Mouse (Mus musculus) lung, postnatal 0 days (tissue): ENCODE data around the gene Acer1. TPM values are rescaled to one million over a fixed set of nuclear protein-coding genes. Genes with fewer than 3 reads are reported as not detected.
A peak's percentile ranks its signal among the peaks of the same experiment; 100 is the strongest.

ENCODE experiments used
- ATAC-seq: fragments of 200-750 bp; cut with Nextera tagmentation; 2 replicates; pipeline ENCODE4 v1.8.0; 2017; ENCODE audit warnings: moderate library complexity
- DNase-seq: peaks from one replicate; pipeline ENCODE4 v3.0.0-alpha.2; 2016; ENCODE audit warnings: low spot score
- H3K27ac ChIP-seq: fragments of 300-500 bp; sonication (generic); 2 replicates; pipeline ENCODE4 v1.5.1; 2014; ENCODE audit warnings: antibody characterized with exemption, mild to moderate bottlenecking, low read length, mixed read lengths
- H3K27me3 ChIP-seq: fragments of 300-500 bp; sonication (generic); replicated peaks from 2 replicates; pipeline ENCODE4 v1.6.1; 2014; ENCODE audit warnings: low read length, mixed read lengths; ENCODE audit not compliant: insufficient read depth
- H3K36me3 ChIP-seq: fragments of 300-500 bp; sonication (generic); 2 replicates; pipeline ENCODE4 v1.6.1; 2014; ENCODE audit warnings: low read length, mixed read lengths; ENCODE audit not compliant: insufficient read depth
- H3K4me1 ChIP-seq: fragments of 300-500 bp; sonication (generic); 2 replicates; pipeline ENCODE4 v1.6.1; 2014; ENCODE audit warnings: antibody characterized with exemption, low read depth, low read length, mixed read lengths; ENCODE audit not compliant: insufficient read depth
- H3K4me2 ChIP-seq: fragments of 300-500 bp; sonication (generic); replicated peaks from 2 replicates; pipeline ENCODE4 v1.6.1; 2014; ENCODE audit warnings: low read depth, mild to moderate bottlenecking, low read length, moderate library complexity, mixed read lengths
- H3K4me3 ChIP-seq: fragments of 300-500 bp; sonication (generic); 2 replicates; pipeline ENCODE4 v1.5.1; 2014; ENCODE audit warnings: low read depth, low read length
- H3K9ac ChIP-seq: fragments of 300-500 bp; sonication (generic); replicated peaks from 2 replicates; pipeline ENCODE4 v1.6.1; 2014; ENCODE audit warnings: low read depth, mild to moderate bottlenecking
- H3K9me3 ChIP-seq: fragments of 300-500 bp; sonication (generic); 2 replicates; pipeline ENCODE4 v1.6.1; 2016; ENCODE audit warnings: low read length, mixed read lengths
- CTCF ChIP-seq: IDR thresholded peaks from 2 replicates; pipeline ENCODE4 v1.5.1; 2016; ENCODE audit warnings: antibody characterized with exemption, mild to moderate bottlenecking
- EP300 ChIP-seq: IDR thresholded peaks from 2 replicates; pipeline ENCODE4 v1.6.1; 2016; ENCODE audit warnings: antibody characterized with exemption, mild to moderate bottlenecking, control low read depth
- WGBS: fragments of 180-500 bp; shearing (Covaris S2); extraction: QIAGEN DNeasy Blood & Tissue Kit; methylation state at CpG from one replicate; pipeline ENCODE4 v1.1.7; 2014; 5-methylcytosine and 5-hydroxymethylcytosine counted together
- polyA plus RNA-seq: library from polyadenylated mRNA; unstranded; fragments of >200 nt; fragmentation: Nextera tagmentation; extraction: Ambion mirVana; gene quantifications from 2 replicates; pipeline ENCODE4 v1.2.1, GENCODE M21; 2015

Acer1 gene
- polyA plus RNA-seq, 1 experiment from 2014 or later = not detected

DNA sequence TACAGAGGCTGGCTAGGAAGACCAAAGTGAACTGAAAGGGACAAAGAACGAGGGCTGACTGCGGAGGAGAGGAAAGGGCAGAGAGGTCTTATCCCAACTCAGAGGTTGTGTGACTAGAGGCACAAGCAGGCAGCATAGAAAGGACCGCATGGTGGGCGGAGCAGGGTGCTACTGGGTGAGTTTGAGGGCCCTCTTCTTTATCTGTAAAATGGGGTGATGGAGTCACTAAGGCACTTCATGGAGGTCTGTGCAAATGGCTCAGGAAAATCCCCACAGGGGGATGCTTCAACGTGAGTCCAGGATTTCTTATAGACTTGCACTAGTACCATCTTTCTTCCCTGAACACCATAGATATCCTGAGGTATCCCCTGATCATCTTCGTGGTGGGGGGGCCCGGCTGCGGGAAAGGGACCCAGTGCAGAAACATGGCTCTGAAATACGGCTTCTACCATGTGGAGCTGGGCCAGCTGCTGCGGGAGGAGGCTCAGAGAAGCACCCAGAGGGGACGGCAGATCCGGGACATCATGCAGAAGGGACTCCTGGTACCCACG, 30.4 kb upstream of the Acer1 start:
- ATAC-seq (no peak), DNase-seq (no peak)
- H3K36me3 ChIP-seq = no peaks in the 10 kb centered on the region
- no peaks in the 10 kb centered on the region for H3K27me3 ChIP-seq
- no peaks in the 10 kb centered on the region for H3K4me1 ChIP-seq
- peak overlapping the region; percentile 82; the same call in 1 of the 2 replicates for H3K27ac ChIP-seq
- WGBS = 60% methylated on average over 13 of the region's 13 CpGs
- peak overlapping the region; percentile 68; the same call in 1 of the 2 replicates for H3K4me3 ChIP-seq
- peak overlapping the region; percentile 60; the same call in 1 of the 2 replicates for H3K9ac ChIP-seq
- no peaks in the 10 kb centered on the region for H3K9me3 ChIP-seq
- H3K4me2 ChIP-seq = peak overlapping the region; percentile 74; the same call in 1 of the 2 replicates
- TF ChIP-seq CTCF = no peak
- TF ChIP-seq EP300 = no peak

DNA sequence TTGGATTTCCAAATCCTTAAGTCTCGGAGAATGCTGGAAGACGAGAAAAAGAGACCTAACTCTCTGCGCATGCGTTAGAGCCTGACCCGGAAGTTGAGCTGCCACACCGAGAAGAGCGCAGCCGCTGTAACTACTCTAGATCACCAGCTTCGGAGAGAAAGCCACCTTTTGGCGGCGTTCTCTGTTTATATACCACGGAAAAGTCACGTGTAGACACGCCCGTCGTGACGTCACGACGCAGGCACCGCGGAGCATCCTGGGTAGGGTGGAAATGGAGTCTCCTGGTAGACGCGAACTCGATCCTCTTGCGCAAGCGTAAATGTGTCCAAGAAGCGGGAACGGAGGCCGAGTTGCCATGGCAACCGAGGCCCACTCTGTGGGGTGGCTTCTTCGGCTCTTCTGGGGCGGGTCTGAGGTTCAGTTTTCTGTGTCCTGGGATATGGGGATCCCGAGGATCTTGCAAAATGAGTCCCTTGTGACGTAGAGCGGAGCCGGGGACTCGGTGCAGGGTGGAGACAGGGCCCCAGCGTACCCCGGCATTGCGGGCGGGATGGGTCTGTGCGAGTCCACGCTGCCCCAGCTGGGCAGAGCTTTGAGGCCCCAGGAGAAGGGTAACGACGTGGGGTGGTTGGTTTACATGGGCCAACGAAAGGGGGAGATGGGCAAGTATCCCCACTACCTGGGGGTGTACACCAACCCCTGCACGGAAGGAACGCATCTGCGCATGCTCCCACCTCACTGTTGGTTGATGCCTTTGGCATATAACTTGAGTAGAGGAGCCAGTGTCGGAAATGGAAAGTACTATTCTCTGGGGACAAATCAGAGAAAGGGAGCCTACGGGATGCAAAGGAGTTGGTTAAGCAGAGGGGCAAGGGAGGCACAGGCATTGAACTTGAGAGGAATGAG, 29.6 kb upstream of the Acer1 start, which contains the start of the genes Gtf2f1 and Gm17949:
TSS of gene Gtf2f1 (minus strand) at position 53 of the 906 bp plus-strand sequence.
TSS of gene Gm17949 (plus strand) at position 234 of the 906 bp plus-strand sequence.
- Histone ChIP-seq H3K9ac (peak within 1 kb of the TSS; percentile 69), H3K9me3 (no peaks in the 10 kb centered on the region), H3K27me3 (no peaks in the 10 kb centered on the region), H3K4me1 (no peaks in the 10 kb centered on the region), H3K36me3 (peaks cover 4% of the 10 kb centered on the region; the same call in 1 of the 2 replicates), H3K27ac (peak within 1 kb of the TSS; percentile 82), H3K4me3 (peak within 1 kb of the TSS; percentile 68), H3K4me2 (peak within 1 kb of the TSS; percentile 74)
- TF ChIP-seq EP300 (peak; percentile 54; the same call in 1 of the 2 replicates), CTCF (peak; percentile 55)
- ATAC-seq (peak; percentile 94), DNase-seq (peak; percentile 99)
- under 1% methylated on average over 51 of the region's 51 CpGs for WGBS

DNA sequence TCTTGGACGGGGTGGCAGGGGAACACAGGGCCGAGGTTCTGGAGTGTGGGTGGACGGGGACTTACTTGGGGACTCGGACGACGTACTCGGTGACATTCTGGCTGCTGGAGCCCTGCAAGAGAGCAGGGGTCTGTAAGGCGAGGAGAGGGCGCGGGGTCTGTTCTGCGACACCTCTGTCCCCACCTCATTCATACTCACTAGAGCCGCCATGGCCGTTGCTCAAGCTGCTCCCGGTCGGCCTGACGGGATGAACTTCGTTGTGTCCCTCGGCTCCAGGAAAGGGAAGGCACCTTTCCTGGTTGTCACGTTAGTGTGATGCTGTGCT, 28.9 kb upstream of the Acer1 start:
- no peak for TF ChIP-seq EP300
- TF ChIP-seq CTCF = no peak
- H3K4me3 ChIP-seq = peak overlapping the region; percentile 68
- WGBS = under 1% methylated on average over 19 of the region's 19 CpGs
- H3K9me3 ChIP-seq = no peaks in the 10 kb centered on the region
- peak overlapping the region; percentile 65 for H3K4me2 ChIP-seq
- peaks cover 8% of the 10 kb centered on the region; the same call in 1 of the 2 replicates for H3K36me3 ChIP-seq
- H3K27ac ChIP-seq = peak overlapping the region; percentile 82
- H3K4me1 ChIP-seq = no peaks in the 10 kb centered on the region
- peak; percentile 31 for ATAC-seq
- DNase-seq = no peak
- no peaks in the 10 kb centered on the region for H3K27me3 ChIP-seq
- peak overlapping the region; percentile 69 for H3K9ac ChIP-seq

DNA sequence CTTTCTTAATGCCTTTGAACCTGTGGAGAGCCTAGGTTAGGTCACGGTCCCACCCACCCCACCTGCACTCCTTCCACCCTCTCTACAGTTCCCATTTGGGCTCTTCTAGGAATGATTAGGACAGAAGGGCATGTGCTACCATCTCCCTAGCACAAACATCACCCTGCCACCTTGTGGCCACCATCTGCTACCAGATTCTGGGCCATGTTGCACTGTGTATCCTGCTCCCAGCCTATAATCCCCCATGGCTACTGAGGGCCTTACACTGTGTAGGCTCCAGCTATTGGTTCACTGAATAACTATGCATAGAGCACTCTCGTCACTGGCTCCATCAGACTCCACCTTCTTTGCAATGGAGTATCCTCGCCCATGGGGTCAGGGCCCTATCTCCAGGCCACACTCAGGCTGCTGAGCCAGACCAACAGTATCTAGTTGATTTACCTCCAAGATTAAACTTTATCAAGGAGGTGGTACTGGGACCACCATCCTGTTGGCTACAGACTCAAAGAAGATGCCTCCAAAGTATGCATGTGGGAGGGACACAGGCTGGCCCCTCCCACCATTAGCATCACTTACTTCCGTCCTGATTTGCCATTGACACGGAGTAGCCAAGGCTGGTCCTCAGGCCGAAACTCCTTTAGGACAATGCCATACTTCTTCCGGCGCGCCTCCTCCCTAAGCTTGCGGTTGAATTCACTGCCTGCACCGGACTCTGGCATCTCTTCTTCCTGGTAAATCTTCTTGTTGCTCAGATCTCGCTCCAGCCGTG, 25.4 kb upstream of the Acer1 start:
- H3K27ac ChIP-seq = no peak overlapping the region
- H3K27me3 ChIP-seq = no peaks in the 10 kb centered on the region
- no peak overlapping the region for H3K4me3 ChIP-seq
- peaks cover 28% of the 10 kb centered on the region for H3K36me3 ChIP-seq
- peak; percentile 49 for TF ChIP-seq CTCF
- no peak for TF ChIP-seq EP300
- H3K4me2 ChIP-seq = no peak overlapping the region
- DNase-seq (no peak), ATAC-seq (no peak)
- H3K9me3 ChIP-seq = no peaks in the 10 kb centered on the region
- no peaks in the 10 kb centered on the region for H3K4me1 ChIP-seq
- 90% methylated on average over 13 of the region's 13 CpGs for WGBS
- no peak overlapping the region for H3K9ac ChIP-seq

DNA sequence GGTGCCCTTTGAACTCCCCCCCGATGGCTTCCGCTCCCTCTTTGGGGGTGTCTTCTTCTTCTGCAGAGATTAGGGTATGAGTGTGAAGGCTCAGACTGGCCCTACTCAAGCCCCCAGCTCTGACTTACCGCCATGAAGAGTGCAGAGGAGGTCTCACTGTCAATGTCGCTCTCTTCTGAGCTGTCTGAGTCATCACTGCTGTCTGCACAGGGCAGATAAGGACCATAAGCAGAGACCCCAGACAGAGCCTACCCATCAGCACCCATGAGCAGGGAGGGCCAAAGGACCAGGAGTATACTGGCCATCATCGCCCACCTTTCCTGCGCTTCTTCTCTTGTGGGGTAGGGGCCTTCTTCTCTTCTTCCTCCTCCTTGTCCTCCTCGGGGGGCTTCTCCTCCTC, 22.1 kb upstream of the Acer1 start:
- no peak overlapping the region for H3K4me3 ChIP-seq
- no peaks in the 10 kb centered on the region for H3K9me3 ChIP-seq
- H3K27ac ChIP-seq = no peak overlapping the region
- H3K36me3 ChIP-seq = peaks cover 31% of the 10 kb centered on the region
- H3K27me3 ChIP-seq = no peaks in the 10 kb centered on the region
- 92% methylated on average over 7 of the region's 7 CpGs for WGBS
- H3K9ac ChIP-seq = no peak overlapping the region
- ATAC-seq = no peak
- no peak overlapping the region for H3K4me2 ChIP-seq
- no peaks in the 10 kb centered on the region for H3K4me1 ChIP-seq
- TF ChIP-seq CTCF (no peak), EP300 (no peak)
- no peak for DNase-seq

DNA sequence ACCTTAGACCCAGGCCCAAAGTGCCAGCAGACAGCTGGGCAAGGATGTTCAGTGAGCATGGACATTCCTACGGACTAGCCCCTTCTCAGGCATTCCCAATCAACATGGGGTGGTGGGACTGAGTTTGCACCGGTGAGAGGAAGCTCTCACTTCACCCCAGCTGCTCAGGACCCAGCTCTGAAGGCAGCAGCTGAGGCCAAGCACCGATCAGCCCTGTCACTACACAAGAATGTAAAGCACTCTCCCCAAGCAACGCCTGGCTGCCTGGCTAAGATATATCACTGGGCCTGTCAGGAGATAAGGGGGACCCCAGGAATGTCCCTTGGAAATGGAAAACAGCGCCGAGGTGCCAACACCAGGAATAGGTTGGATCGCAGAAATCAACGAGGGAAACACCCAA, 19.3 kb upstream of the Acer1 start:
- Histone ChIP-seq H3K36me3 (peaks cover 24% of the 10 kb centered on the region), H3K27ac (no peak overlapping the region), H3K4me1 (no peaks in the 10 kb centered on the region; the same call in 1 of the 2 replicates), H3K9me3 (no peaks in the 10 kb centered on the region), H3K4me3 (no peak overlapping the region), H3K27me3 (no peaks in the 10 kb centered on the region), H3K9ac (no peak overlapping the region), H3K4me2 (no peak overlapping the region)
- no peak for DNase-seq
- WGBS = 44% methylated on average over 8 of the region's 8 CpGs
- no peak for ATAC-seq
- no peak for TF ChIP-seq EP300
